Mouse (Mus musculus): ENCODE measurements around the gene Phc2. TPM values are rescaled to one million over a fixed set of nuclear protein-coding genes. Genes with fewer than 3 reads are reported as not detected.

The Phc2 gene
- polyA plus RNA-seq, 1 experiment: 83.8 TPM

DNA sequence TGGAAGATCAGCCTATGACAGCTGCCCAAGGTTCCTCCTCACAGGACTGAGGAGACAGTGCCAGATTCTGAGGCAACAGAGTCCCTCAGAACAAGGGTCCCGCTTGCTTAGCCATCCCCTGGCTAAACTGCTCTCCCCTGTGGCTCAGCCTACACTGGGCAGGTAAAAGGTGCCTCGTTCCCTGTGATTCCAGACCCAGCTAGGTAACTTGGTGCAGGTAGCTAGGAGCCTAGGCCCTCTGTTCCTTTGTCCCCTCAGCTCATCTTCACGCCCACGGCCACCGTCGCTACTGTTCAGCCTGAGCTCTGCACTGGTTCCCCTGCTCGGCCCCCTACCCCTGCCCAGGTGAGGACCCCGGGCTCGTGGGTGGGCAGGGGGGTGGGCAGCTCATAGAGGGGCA is 56.3 kb downstream of the Phc2 start:
- 81% methylated on average over 9 of the region's 9 CpGs for WGBS
- TF ChIP-seq CTCF (IDR thresholded peaks at IDR 0.05; ENCODE audit: extremely low read depth, insufficient read length, insufficient replicate concordance, low read depth, low read length) (no peak), POLR2A (IDR thresholded peaks at IDR 0.05; ENCODE audit: low read depth, low read length) (no peak)
- no peak overlapping the region for H3K4me3 ChIP-seq (ENCODE audit: low read depth, low read length)

DNA sequence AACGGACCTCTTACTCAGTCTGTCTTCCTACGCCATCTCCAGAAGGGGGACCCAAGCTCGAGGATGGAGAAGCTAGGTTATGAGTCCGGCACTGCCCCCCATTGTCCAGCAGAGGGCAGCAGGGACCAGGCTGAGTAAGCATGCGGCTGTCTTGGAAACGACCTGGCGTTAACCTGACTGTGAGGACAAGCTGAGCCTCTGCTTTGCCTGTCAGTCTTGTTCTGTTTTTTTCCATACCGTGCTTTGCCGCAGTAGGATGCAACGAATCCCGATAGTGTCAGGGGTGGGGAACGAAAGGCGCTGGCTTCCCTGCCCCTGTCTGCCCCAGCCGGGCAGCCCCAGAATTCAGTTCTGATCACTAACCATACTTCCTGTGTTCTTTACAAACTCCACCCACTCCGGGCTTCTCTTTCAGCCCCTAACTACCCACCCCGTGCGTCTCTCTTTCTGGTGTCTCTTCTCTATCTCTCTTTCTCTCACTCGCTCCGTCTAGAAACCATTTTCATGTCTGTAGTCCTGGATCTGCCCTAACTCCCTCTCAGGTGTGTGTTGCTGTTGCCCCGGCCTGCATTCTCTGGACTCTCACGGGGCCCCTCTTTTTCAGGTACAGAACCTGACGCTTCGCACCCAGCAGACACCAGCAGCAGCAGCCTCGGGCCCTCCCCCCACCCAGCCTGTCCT is 57.1 kb downstream of the Phc2 start:
- Histone ChIP-seq H3K4me3 (ENCODE audit: low read depth, low read length) (peak overlapping the region; percentile 59), H3K4me1 (ENCODE audit: control insufficient read depth, insufficient read depth, insufficient read length, low read length) (peaks cover 7% of the 10 kb centered on the region), H3K36me3 (ENCODE audit: control insufficient read depth, insufficient read depth, low read length) (no peaks in the 10 kb centered on the region), H3K27ac (ENCODE audit: insufficient read depth, low read depth, low read length) (no peak overlapping the region), H3K27me3 (ENCODE audit: control insufficient read depth, insufficient read depth, low read length) (no peaks in the 10 kb centered on the region)
- TF ChIP-seq POLR2A (IDR thresholded peaks at IDR 0.05; ENCODE audit: low read depth, low read length): no peak
- TF ChIP-seq CTCF (IDR thresholded peaks at IDR 0.05; ENCODE audit: extremely low read depth, insufficient read length, insufficient replicate concordance, low read depth, low read length): peak; percentile 99
- 8% methylated on average over 24 of the region's 24 CpGs for WGBS

More for the DNA sequence above, 56.3 kb downstream of the Phc2 start:
- Histone ChIP-seq H3K36me3 (ENCODE audit: control insufficient read depth, insufficient read depth, low read length) (no peaks in the 10 kb centered on the region), H3K27ac (ENCODE audit: insufficient read depth, low read depth, low read length) (no peak overlapping the region), H3K4me1 (ENCODE audit: control insufficient read depth, insufficient read depth, insufficient read length, low read length) (peaks cover 7% of the 10 kb centered on the region), H3K27me3 (ENCODE audit: control insufficient read depth, insufficient read depth, low read length) (no peaks in the 10 kb centered on the region)

DNA sequence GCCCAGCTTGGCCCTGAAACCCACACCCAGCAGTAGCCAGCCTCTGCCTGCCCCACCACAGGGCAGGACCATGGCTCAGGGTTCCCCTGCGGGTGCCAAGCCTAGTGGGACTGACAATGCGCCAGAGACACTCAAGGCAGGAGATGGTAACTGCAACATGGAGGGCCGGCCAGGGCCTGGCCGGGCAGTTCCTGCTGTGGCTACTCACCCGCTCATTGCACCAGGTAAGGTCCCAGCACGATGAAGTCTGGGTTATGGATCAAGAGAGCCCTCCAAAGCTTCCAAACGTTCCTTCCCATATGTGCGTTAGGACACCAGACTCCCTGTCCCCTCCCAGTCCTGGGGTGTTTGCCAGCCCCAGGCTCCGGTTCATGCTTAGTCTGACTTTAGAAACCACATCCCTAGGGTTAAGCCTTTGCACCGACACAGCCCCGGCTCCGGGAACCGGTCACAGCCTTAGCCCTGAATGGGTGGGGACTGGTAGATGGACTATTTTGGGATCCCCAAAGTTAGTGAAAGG is 57.7 kb downstream of the Phc2 start:
- H3K4me1 ChIP-seq (ENCODE audit: control insufficient read depth, insufficient read depth, insufficient read length, low read length): peaks cover 7% of the 10 kb centered on the region
- peak overlapping the region; percentile 59 for H3K4me3 ChIP-seq (ENCODE audit: low read depth, low read length)
- 74% methylated on average over 13 of the region's 13 CpGs for WGBS
- H3K36me3 ChIP-seq (ENCODE audit: control insufficient read depth, insufficient read depth, low read length): no peaks in the 10 kb centered on the region
- no peak overlapping the region for H3K27ac ChIP-seq (ENCODE audit: insufficient read depth, low read depth, low read length)
- TF ChIP-seq POLR2A (IDR thresholded peaks at IDR 0.05; ENCODE audit: low read depth, low read length): no peak
- no peak for TF ChIP-seq CTCF (IDR thresholded peaks at IDR 0.05; ENCODE audit: extremely low read depth, insufficient read length, insufficient replicate concordance, low read depth, low read length)
- no peaks in the 10 kb centered on the region for H3K27me3 ChIP-seq (ENCODE audit: control insufficient read depth, insufficient read depth, low read length)

DNA sequence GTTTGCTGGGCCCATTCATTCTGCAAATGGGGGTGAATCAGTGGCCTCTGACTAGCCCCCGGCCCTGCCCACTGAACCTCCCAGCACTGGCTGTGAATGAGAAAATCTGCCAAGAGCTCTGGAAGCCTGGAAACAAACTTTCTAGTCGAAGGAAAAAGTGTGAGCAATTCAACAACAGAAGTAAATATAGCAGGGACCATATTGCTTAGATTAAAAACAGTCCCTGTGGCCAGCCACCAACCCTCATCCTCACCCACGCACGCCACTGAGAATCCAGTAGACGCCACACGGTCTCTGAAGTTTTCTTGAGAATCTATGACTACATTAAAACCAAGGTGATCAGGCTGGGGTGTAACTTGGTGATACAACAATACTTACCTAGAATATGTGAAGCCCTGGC is 58.4 kb downstream of the Phc2 start:
- Histone ChIP-seq H3K27ac (ENCODE audit: insufficient read depth, low read depth, low read length) (no peak overlapping the region), H3K36me3 (ENCODE audit: control insufficient read depth, insufficient read depth, low read length) (no peaks in the 10 kb centered on the region), H3K27me3 (ENCODE audit: control insufficient read depth, insufficient read depth, low read length) (no peaks in the 10 kb centered on the region), H3K4me3 (ENCODE audit: low read depth, low read length) (no peak overlapping the region), H3K4me1 (ENCODE audit: control insufficient read depth, insufficient read depth, insufficient read length, low read length) (peaks cover 7% of the 10 kb centered on the region)
- 86% methylated on average over 6 of the region's 6 CpGs for WGBS
- TF ChIP-seq POLR2A (IDR thresholded peaks at IDR 0.05; ENCODE audit: low read depth, low read length): no peak
- TF ChIP-seq CTCF (IDR thresholded peaks at IDR 0.05; ENCODE audit: extremely low read depth, insufficient read length, insufficient replicate concordance, low read depth, low read length): no peak

DNA sequence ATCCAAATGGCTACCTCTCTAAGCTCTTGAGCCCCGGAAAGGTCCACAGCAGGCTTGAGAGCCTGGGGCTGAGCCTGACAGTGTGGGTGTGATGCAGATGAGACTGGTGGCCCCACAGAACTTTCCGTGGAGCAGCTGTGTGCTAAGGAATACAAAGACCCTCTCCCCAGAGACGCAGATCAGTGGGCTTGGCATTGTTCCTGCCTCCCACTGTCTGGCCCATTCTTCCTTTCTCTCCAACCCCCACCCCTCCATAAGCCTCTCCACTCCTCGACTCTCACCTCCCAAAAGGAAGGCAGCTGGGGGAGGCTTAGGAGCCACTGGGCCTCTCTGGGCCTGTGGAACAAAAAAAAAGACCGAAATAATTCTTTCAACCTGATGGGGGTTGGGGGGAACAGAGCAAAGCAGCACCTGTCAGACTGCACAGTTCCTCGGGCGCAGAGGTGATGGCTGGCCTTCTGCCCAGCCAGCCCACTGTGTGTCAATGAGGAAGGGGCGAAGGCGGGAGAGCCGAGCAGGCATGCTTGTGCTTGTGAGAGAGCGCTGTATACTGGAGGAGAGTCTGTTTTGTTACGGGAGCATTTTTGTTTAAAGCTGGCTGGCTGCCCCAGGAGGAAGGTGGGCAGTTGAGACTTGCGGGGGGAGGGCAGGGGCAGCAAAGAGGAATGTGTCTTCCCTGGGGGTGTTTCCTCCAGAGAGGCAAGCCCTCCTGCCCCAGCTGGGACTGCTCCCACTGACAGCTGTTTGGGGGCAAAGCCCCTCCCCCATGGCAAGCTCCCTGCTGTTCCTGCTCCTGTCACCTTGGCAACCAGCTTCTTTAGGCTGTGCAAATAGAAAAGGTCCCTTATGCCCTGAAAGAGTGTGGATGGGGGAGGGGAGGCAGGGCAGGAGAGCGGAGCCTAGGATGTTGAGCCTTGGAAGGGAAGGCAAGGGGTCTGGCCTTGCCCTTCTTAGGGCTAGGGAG is 61.0 kb downstream of the Phc2 start:
- Histone ChIP-seq H3K27ac (ENCODE audit: insufficient read depth, low read depth, low read length) (no peak overlapping the region), H3K4me1 (ENCODE audit: control insufficient read depth, insufficient read depth, insufficient read length, low read length) (peaks cover 4% of the 10 kb centered on the region), H3K4me3 (ENCODE audit: low read depth, low read length) (no peak overlapping the region), H3K27me3 (ENCODE audit: control insufficient read depth, insufficient read depth, low read length) (no peaks in the 10 kb centered on the region), H3K36me3 (ENCODE audit: control insufficient read depth, insufficient read depth, low read length) (no peaks in the 10 kb centered on the region)
- 53% methylated on average over 14 of the region's 14 CpGs for WGBS
- no peak for TF ChIP-seq POLR2A (IDR thresholded peaks at IDR 0.05; ENCODE audit: low read depth, low read length)
- no peak for TF ChIP-seq CTCF (IDR thresholded peaks at IDR 0.05; ENCODE audit: extremely low read depth, insufficient read length, insufficient replicate concordance, low read depth, low read length)

DNA sequence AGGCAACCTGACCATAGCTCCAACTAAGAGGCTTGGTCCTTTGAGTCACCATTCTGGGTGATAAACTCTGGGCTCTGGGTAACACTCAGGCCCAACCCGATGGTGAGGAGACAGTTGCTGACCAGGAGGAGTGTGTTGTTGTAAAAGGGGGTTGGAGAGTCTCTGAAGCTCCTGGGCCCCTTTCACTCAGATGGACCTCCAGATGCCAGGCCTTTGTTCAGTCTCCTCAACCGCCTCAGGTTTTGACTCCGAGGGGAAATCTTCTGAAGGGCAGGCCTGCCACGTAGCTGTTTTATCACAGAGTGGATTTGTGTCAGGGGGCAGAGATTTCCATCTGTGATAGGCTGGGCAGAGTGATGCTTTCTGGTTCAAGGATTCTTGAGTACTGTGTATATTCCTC is 61.8 kb downstream of the Phc2 start:
- TF ChIP-seq CTCF (IDR thresholded peaks at IDR 0.05; ENCODE audit: extremely low read depth, insufficient read length, insufficient replicate concordance, low read depth, low read length) (no peak), POLR2A (IDR thresholded peaks at IDR 0.05; ENCODE audit: low read depth, low read length) (no peak)
- H3K4me3 ChIP-seq (ENCODE audit: low read depth, low read length): no peak overlapping the region
- H3K36me3 ChIP-seq (ENCODE audit: control insufficient read depth, insufficient read depth, low read length): no peaks in the 10 kb centered on the region
- H3K27ac ChIP-seq (ENCODE audit: insufficient read depth, low read depth, low read length): no peak overlapping the region
- H3K27me3 ChIP-seq (ENCODE audit: control insufficient read depth, insufficient read depth, low read length): no peaks in the 10 kb centered on the region
- peaks cover 4% of the 10 kb centered on the region for H3K4me1 ChIP-seq (ENCODE audit: control insufficient read depth, insufficient read depth, insufficient read length, low read length)
- 67% methylated on average over 4 of the region's 4 CpGs for WGBS

DNA sequence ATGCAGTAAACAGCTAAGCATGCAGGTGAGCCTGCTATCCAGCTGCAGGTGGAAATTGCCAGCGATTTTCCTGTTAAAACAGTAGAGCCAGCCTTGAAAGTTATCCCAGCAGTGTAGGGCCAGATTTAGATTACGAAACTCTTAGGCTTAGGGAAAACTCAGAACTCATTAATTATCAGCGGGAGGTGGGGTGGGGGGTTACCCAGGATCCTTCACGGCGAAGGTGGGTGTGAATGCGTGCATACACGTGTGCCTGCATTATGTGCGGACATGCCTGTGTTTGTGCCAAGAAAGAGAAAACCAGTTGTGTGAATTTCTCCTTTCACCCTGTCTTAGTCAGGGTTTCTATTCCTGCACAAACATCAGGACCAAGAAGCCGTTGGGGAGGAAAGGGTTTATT is 62.2 kb downstream of the Phc2 start:
- H3K27me3 ChIP-seq (ENCODE audit: control insufficient read depth, insufficient read depth, low read length): no peaks in the 10 kb centered on the region
- 78% methylated on average over 9 of the region's 9 CpGs for WGBS
- H3K27ac ChIP-seq (ENCODE audit: insufficient read depth, low read depth, low read length): no peak overlapping the region
- H3K4me1 ChIP-seq (ENCODE audit: control insufficient read depth, insufficient read depth, insufficient read length, low read length): peaks cover 4% of the 10 kb centered on the region
- H3K4me3 ChIP-seq (ENCODE audit: low read depth, low read length): no peak overlapping the region
- no peaks in the 10 kb centered on the region for H3K36me3 ChIP-seq (ENCODE audit: control insufficient read depth, insufficient read depth, low read length)
- TF ChIP-seq CTCF (IDR thresholded peaks at IDR 0.05; ENCODE audit: extremely low read depth, insufficient read length, insufficient replicate concordance, low read depth, low read length) (no peak), POLR2A (IDR thresholded peaks at IDR 0.05; ENCODE audit: low read depth, low read length) (no peak)

Data from small intestine, adult 2 months (tissue).